Mouse (Mus musculus): ENCODE results near the gene Trabd2b. TPM values are rescaled to one million over a fixed set of nuclear protein-coding genes. Genes with fewer than 3 reads are reported as not detected.

Trabd2b gene
- polyA plus RNA-seq, 1 experiment from 2014 or later: 0.37 TPM

- Histone ChIP-seq H3K4me3 (ENCODE audit: low read depth, low read length) (no peak overlapping the region), H3K9me3 (replicated peaks; ENCODE audit: control insufficient read depth, low read length) (no peaks in the 10 kb centered on the region), H3K27ac (ENCODE audit: low read depth, low read length) (no peak overlapping the region), H3K36me3 (ENCODE audit: control insufficient read depth, insufficient read depth, low read length) (no peaks in the 10 kb centered on the region), H3K4me1 (ENCODE audit: control insufficient read depth, insufficient read depth, low read length) (0 out of 2 replicates have a peak, but pooled peaks cover 3% of the 10 kb centered on the region), H3K4me2 (ENCODE audit: low read length) (no peak overlapping the region), H3K9ac (ENCODE audit: low read length) (no peak overlapping the region), H3K27me3 (replicated peaks; ENCODE audit: control insufficient read depth, insufficient read depth, low read length) (no peaks in the 10 kb centered on the region)
- 90% methylated on average over 2 of the region's 2 CpGs for WGBS
- ATAC-seq: peak; percentile 30; the same call in 1 of the 2 replicates
- DNase-seq (ENCODE audit: low spot score): peak; percentile 42
Observed at GRCm38 (mm10) chr4:114386395-114386811, 20.1 kb upstream of the Trabd2b start.

- Histone ChIP-seq H3K36me3 (ENCODE audit: control insufficient read depth, insufficient read depth, low read length) (no peaks in the 10 kb centered on the region), H3K4me1 (ENCODE audit: control insufficient read depth, insufficient read depth, low read length) (0 out of 2 replicates have a peak, but pooled peaks cover 3% of the 10 kb centered on the region), H3K9ac (ENCODE audit: low read length) (no peak overlapping the region), H3K9me3 (replicated peaks; ENCODE audit: control insufficient read depth, low read length) (no peaks in the 10 kb centered on the region), H3K4me3 (ENCODE audit: low read depth, low read length) (no peak overlapping the region), H3K27ac (ENCODE audit: low read depth, low read length) (no peak overlapping the region), H3K4me2 (ENCODE audit: low read length) (no peak overlapping the region), H3K27me3 (replicated peaks; ENCODE audit: control insufficient read depth, insufficient read depth, low read length) (no peaks in the 10 kb centered on the region)
- no peak for DNase-seq (ENCODE audit: low spot score)
- 62% methylated on average over 2 of the region's 2 CpGs for WGBS
- no peak for ATAC-seq
Observed at GRCm38 (mm10) chr4:114387527-114388135, 18.9 kb upstream of the Trabd2b start.

GRCm38 (mm10) chr4:114388306-114388705, 18.2 kb upstream of the Trabd2b start:
- 80% methylated on average over 3 of the region's 3 CpGs for WGBS
- no peak overlapping the region for H3K4me2 ChIP-seq (ENCODE audit: low read length)
- no peak for ATAC-seq
- no peaks in the 10 kb centered on the region for H3K9me3 ChIP-seq (replicated peaks; ENCODE audit: control insufficient read depth, low read length)
- no peak overlapping the region for H3K27ac ChIP-seq (ENCODE audit: low read depth, low read length)
- DNase-seq (ENCODE audit: low spot score): no peak
- no peak overlapping the region for H3K4me3 ChIP-seq (ENCODE audit: low read depth, low read length)
- 0 out of 2 replicates have a peak, but pooled peaks cover 3% of the 10 kb centered on the region for H3K4me1 ChIP-seq (ENCODE audit: control insufficient read depth, insufficient read depth, low read length)
- H3K36me3 ChIP-seq (ENCODE audit: control insufficient read depth, insufficient read depth, low read length): no peaks in the 10 kb centered on the region
- H3K27me3 ChIP-seq (replicated peaks; ENCODE audit: control insufficient read depth, insufficient read depth, low read length): no peaks in the 10 kb centered on the region
- H3K9ac ChIP-seq (ENCODE audit: low read length): no peak overlapping the region

- H3K4me3 ChIP-seq (ENCODE audit: low read depth, low read length): no peak overlapping the region
- no peaks in the 10 kb centered on the region for H3K9me3 ChIP-seq (replicated peaks; ENCODE audit: control insufficient read depth, low read length)
- ATAC-seq (no peak), DNase-seq (ENCODE audit: low spot score) (no peak)
- H3K4me1 ChIP-seq (ENCODE audit: control insufficient read depth, insufficient read depth, low read length): 0 out of 2 replicates have a peak, but pooled peaks cover 3% of the 10 kb centered on the region
- H3K4me2 ChIP-seq (ENCODE audit: low read length): no peak overlapping the region
- no peak overlapping the region for H3K27ac ChIP-seq (ENCODE audit: low read depth, low read length)
- no peaks in the 10 kb centered on the region for H3K27me3 ChIP-seq (replicated peaks; ENCODE audit: control insufficient read depth, insufficient read depth, low read length)
- no peak overlapping the region for H3K9ac ChIP-seq (ENCODE audit: low read length)
- H3K36me3 ChIP-seq (ENCODE audit: control insufficient read depth, insufficient read depth, low read length): no peaks in the 10 kb centered on the region
Observed at GRCm38 (mm10) chr4:114389653-114390052, 16.9 kb upstream of the Trabd2b start.

- Histone ChIP-seq H3K4me2 (ENCODE audit: low read length) (no peak overlapping the region), H3K27me3 (replicated peaks; ENCODE audit: control insufficient read depth, insufficient read depth, low read length) (no peaks in the 10 kb centered on the region), H3K4me3 (ENCODE audit: low read depth, low read length) (no peak overlapping the region), H3K9ac (ENCODE audit: low read length) (no peak overlapping the region), H3K9me3 (replicated peaks; ENCODE audit: control insufficient read depth, low read length) (no peaks in the 10 kb centered on the region), H3K4me1 (ENCODE audit: control insufficient read depth, insufficient read depth, low read length) (no peaks in the 10 kb centered on the region), H3K36me3 (ENCODE audit: control insufficient read depth, insufficient read depth, low read length) (no peaks in the 10 kb centered on the region), H3K27ac (ENCODE audit: low read depth, low read length) (no peak overlapping the region)
- no peak for DNase-seq (ENCODE audit: low spot score)
- ATAC-seq: no peak
Observed at GRCm38 (mm10) chr4:114397625-114398024, 8.9 kb upstream of the Trabd2b start.

- Histone ChIP-seq H3K27me3 (replicated peaks; ENCODE audit: control insufficient read depth, insufficient read depth, low read length) (no peaks in the 10 kb centered on the region), H3K36me3 (ENCODE audit: control insufficient read depth, insufficient read depth, low read length) (no peaks in the 10 kb centered on the region), H3K9ac (ENCODE audit: low read length) (no peak overlapping the region), H3K4me3 (ENCODE audit: low read depth, low read length) (no peak overlapping the region), H3K27ac (ENCODE audit: low read depth, low read length) (no peak overlapping the region), H3K4me1 (ENCODE audit: control insufficient read depth, insufficient read depth, low read length) (no peaks in the 10 kb centered on the region), H3K9me3 (replicated peaks; ENCODE audit: control insufficient read depth, low read length) (no peaks in the 10 kb centered on the region), H3K4me2 (ENCODE audit: low read length) (no peak overlapping the region)
- no peak for ATAC-seq
- DNase-seq (ENCODE audit: low spot score): no peak
- WGBS: 58% methylated on average over 3 of the region's 3 CpGs
Observed at GRCm38 (mm10) chr4:114399821-114400220, 6.7 kb upstream of the Trabd2b start.

GRCm38 (mm10) chr4:114401993-114402731, 4.4 kb upstream of the Trabd2b start:
- H3K9ac ChIP-seq (ENCODE audit: low read length): no peak overlapping the region
- DNase-seq (ENCODE audit: low spot score) (no peak), ATAC-seq (no peak)
- no peaks in the 10 kb centered on the region for H3K36me3 ChIP-seq (ENCODE audit: control insufficient read depth, insufficient read depth, low read length)
- H3K4me1 ChIP-seq (ENCODE audit: control insufficient read depth, insufficient read depth, low read length): peaks cover 4% of the 10 kb centered on the region; the same call in 1 of the 2 replicates
- no peak overlapping the region for H3K4me3 ChIP-seq (ENCODE audit: low read depth, low read length)
- H3K9me3 ChIP-seq (replicated peaks; ENCODE audit: control insufficient read depth, low read length): no peaks in the 10 kb centered on the region
- 0 out of 2 replicates have a peak, but pooled peaks cover 5% of the 10 kb centered on the region for H3K27me3 ChIP-seq (replicated peaks; ENCODE audit: control insufficient read depth, insufficient read depth, low read length)
- no peak overlapping the region for H3K4me2 ChIP-seq (ENCODE audit: low read length)
- 55% methylated on average over 7 of the region's 7 CpGs for WGBS
- no peak overlapping the region for H3K27ac ChIP-seq (ENCODE audit: low read depth, low read length)

- Histone ChIP-seq H3K4me1 (ENCODE audit: control insufficient read depth, insufficient read depth, low read length) (peaks cover 4% of the 10 kb centered on the region; the same call in 1 of the 2 replicates), H3K9me3 (replicated peaks; ENCODE audit: control insufficient read depth, low read length) (no peaks in the 10 kb centered on the region), H3K9ac (ENCODE audit: low read length) (peak overlapping the region; percentile 68), H3K36me3 (ENCODE audit: control insufficient read depth, insufficient read depth, low read length) (no peaks in the 10 kb centered on the region), H3K27ac (ENCODE audit: low read depth, low read length) (peak overlapping the region; percentile 76), H3K4me2 (ENCODE audit: low read length) (peak overlapping the region; percentile 99), H3K4me3 (ENCODE audit: low read depth, low read length) (peak overlapping the region; percentile 65), H3K27me3 (replicated peaks; ENCODE audit: control insufficient read depth, insufficient read depth, low read length) (peaks cover 16% of the 10 kb centered on the region; the same call in 1 of the 2 replicates)
- WGBS: under 1% methylated on average over 13 of the region's 74 CpGs
- DNase-seq (ENCODE audit: low spot score) (peak; percentile 84), ATAC-seq (peak; percentile 89)
Observed at GRCm38 (mm10) chr4:114405682-114406354, 706 bp upstream of the Trabd2b start.

Measured in forebrain, embryonic 14.5 days (tissue).